Mouse (Mus musculus) ES-E14 (cell line): ENCODE results near the gene Csnk1e. TPM values are rescaled to one million over a fixed set of nuclear protein-coding genes. Genes with fewer than 3 reads are reported as not detected.

Experiments used
- DNase-seq: peaks from one replicate; pipeline ENCODE4 v3.0.0-alpha.2; 2013; ENCODE audit warnings: low read depth, low spot score
- H3K27ac ChIP-seq: 2 replicates; pipeline ENCODE4 v1.5.1; 2012; ENCODE audit warnings: low read depth, mild to moderate bottlenecking, low read length, moderate library complexity, mixed read lengths; ENCODE audit not compliant: poor library complexity, insufficient read depth, severe bottlenecking
- H3K36me3 ChIP-seq: 2 replicates; pipeline ENCODE4 v1.6.1; 2012; ENCODE audit warnings: mild to moderate bottlenecking, low read length, moderate library complexity, mixed read lengths; ENCODE audit not compliant: control insufficient read depth, poor library complexity, insufficient read depth, severe bottlenecking
- H3K4me1 ChIP-seq, 2 experiments: fragments of 150-350 bp in 1 of 2; sonication (generic) in 1 of 2; 2 replicates each; pipeline ENCODE4 v1.6.1; 2012; ENCODE audit warnings: low read length in 2 of 2, mild to moderate bottlenecking in 1 of 2, mixed read lengths in 1 of 2; ENCODE audit not compliant: control insufficient read depth in 2 of 2, insufficient read depth in 2 of 2, poor library complexity in 1 of 2
- H3K4me3 ChIP-seq, 2 experiments: fragments of 150-350 bp in 1 of 2; sonication (generic) in 1 of 2; 2 replicates each; pipeline ENCODE4 v1.5.1; 2012; ENCODE audit warnings: low read length in 2 of 2, low read depth in 1 of 2, mild to moderate bottlenecking in 1 of 2, mixed read lengths in 1 of 2; ENCODE audit not compliant: insufficient read depth in 1 of 2, poor library complexity in 1 of 2, severe bottlenecking in 1 of 2
- H3K9ac ChIP-seq: 2 replicates; pipeline ENCODE4 v1.6.1; 2012; ENCODE audit warnings: low read depth, mild to moderate bottlenecking, low read length, mixed read lengths; ENCODE audit not compliant: poor library complexity, insufficient read depth, severe bottlenecking
- H3K9me3 ChIP-seq: fragments of 150-350 bp; sonication (generic); 2 replicates; pipeline ENCODE4 v1.6.1; 2012; ENCODE audit warnings: low read depth, mild to moderate bottlenecking, low read length; ENCODE audit not compliant: control insufficient read depth, insufficient read depth
- CHD2 ChIP-seq: IDR thresholded peaks from 2 replicates; pipeline ENCODE4 v1.6.1; 2014; ENCODE audit warnings: mild to moderate bottlenecking, low read depth, low read length, inconsistent platforms
- HCFC1 ChIP-seq: IDR thresholded peaks from 2 replicates; pipeline ENCODE4 v1.6.1; 2012; ENCODE audit warnings: low read length, inconsistent platforms, borderline replicate concordance; ENCODE audit not compliant: insufficient read depth
- MAFK ChIP-seq: IDR thresholded peaks from 2 replicates; pipeline ENCODE4 v1.6.1; 2014; ENCODE audit warnings: mild to moderate bottlenecking, low read depth, low read length, inconsistent platforms; ENCODE audit not compliant: insufficient read depth
- ZC3H11A ChIP-seq: IDR thresholded peaks from 2 replicates; pipeline ENCODE4 v1.6.1; 2012; ENCODE audit warnings: low read depth, mild to moderate bottlenecking, inconsistent platforms, low read length, borderline replicate concordance
- ZNF384 ChIP-seq: IDR thresholded peaks from 2 replicates; pipeline ENCODE4 v1.6.1; 2012; ENCODE audit warnings: low read depth, low read length, inconsistent platforms
- in situ Hi-C, 2 experiments: fragments of 600-800 bp; cut with MboI; formaldehyde crosslinking; loops; one replicate each; pipeline ENCODE4 v1.15.1; 2025; ENCODE audit warnings: low sequenced_read_pairs in 2 of 2, inconsistent platforms in 1 of 2; ENCODE audit not compliant: unreplicated experiment in 2 of 2
- total RNA-seq: library from RNA; depleted of rRNA; stranded (reverse); fragments of 300-350 nt; gene quantifications from 2 replicates; pipeline ENCODE4 v1.2.3, GENCODE M21; 2012

The Csnk1e gene
- total RNA-seq, 1 experiment = 82.0 TPM

GRCm38 (mm10) chr15:79380468-79381444 is 74.6 kb downstream of the Csnk1e start:
- Histone ChIP-seq H3K4me1 (peaks cover 2 to 11% of the 10 kb centered on the region in 2 experiments; a peak in 1 of 4 replicates), H3K9ac (no peak overlapping the region), H3K36me3 (peaks cover 28% of the 10 kb centered on the region), H3K9me3 (no peaks in the 10 kb centered on the region), H3K27ac (no peak overlapping the region), H3K4me3 (no peak overlapping the region)
- in situ Hi-C loops = no loop called here
- DNase-seq = peak; percentile 70
- TF ChIP-seq ZNF384 (no peak), ZC3H11A (no peak), HCFC1 (no peak), CHD2 (no peak), MAFK (no peak)

GRCm38 (mm10) chr15:79379658-79380057 is 75.7 kb downstream of the Csnk1e start:
- TF ChIP-seq CHD2 (no peak), HCFC1 (no peak), ZC3H11A (no peak), MAFK (no peak), ZNF384 (no peak)
- H3K9me3 ChIP-seq = no peaks in the 10 kb centered on the region
- H3K27ac ChIP-seq = no peak overlapping the region
- no peak overlapping the region for H3K9ac ChIP-seq
- peaks cover 2 to 20% of the 10 kb centered on the region in 2 experiments; a peak in 1 of 4 replicates for H3K4me1 ChIP-seq
- DNase-seq = no peak
- in situ Hi-C loops = no loop called here
- peaks cover 26% of the 10 kb centered on the region for H3K36me3 ChIP-seq
- H3K4me3 ChIP-seq = no peak overlapping the region

DNA sequence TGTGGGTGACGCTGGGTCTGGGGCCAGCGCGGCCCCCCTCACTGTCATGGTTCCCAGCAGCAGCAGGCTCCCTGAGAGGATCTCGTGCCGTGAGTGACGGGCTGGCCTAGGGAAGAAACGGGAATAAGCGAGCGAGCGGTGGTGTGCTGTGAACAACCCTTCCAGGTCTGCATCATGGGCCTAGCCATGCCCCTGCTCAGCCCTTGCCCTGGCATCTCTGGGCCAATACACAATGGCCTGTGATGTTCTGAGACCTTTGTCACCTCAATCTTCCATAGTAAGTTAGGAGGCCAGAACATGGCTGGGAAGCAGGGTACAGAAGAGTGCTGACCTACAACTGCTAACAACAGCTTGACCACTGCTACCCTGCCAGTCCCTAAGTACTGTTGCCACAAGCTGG is 76.8 kb downstream of the Csnk1e start:
- in situ Hi-C loops = no loop called here
- no peak for TF ChIP-seq ZNF384
- TF ChIP-seq MAFK = no peak
- TF ChIP-seq CHD2 = no peak
- TF ChIP-seq HCFC1 = no peak
- no peak for TF ChIP-seq ZC3H11A
- Histone ChIP-seq H3K36me3 (peaks cover 31% of the 10 kb centered on the region), H3K27ac (no peak overlapping the region), H3K4me1 (peaks cover 2 to 24% of the 10 kb centered on the region in 2 experiments; a peak in 1 of 4 replicates), H3K9ac (no peak overlapping the region), H3K4me3 (no peak overlapping the region), H3K9me3 (no peaks in the 10 kb centered on the region)
- DNase-seq = no peak

DNA sequence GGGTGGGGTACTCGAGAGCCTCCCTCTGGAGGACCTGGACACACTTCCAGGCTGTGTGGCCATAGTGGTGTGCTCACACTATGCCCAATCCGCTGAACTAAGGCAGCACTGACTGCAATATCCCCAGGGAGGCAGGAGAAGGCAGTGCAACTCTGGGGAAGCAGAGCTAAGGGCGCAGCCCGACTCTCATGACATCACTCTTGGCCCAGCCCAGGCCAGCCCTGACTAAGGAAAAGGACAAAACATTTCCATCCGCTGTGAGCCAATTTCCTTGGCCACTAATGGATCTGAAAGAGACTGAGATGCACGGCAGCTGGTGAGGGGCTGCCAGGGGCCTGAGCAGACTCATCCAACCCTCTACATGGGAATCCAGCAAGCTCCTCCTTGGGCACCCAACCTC is 77.7 kb downstream of the Csnk1e start:
- in situ Hi-C loops = no loop called here
- H3K9me3 ChIP-seq = no peaks in the 10 kb centered on the region
- peaks cover 39% of the 10 kb centered on the region for H3K36me3 ChIP-seq
- DNase-seq = no peak
- H3K27ac ChIP-seq = no peak overlapping the region
- TF ChIP-seq ZC3H11A (no peak), CHD2 (no peak), HCFC1 (no peak), ZNF384 (no peak)
- H3K4me3 ChIP-seq = no peak overlapping the region
- peaks cover 2 to 24% of the 10 kb centered on the region in 2 experiments; a peak in 1 of 4 replicates for H3K4me1 ChIP-seq
- no peak overlapping the region for H3K9ac ChIP-seq
